Mouse (Mus musculus) pancreas, adult 10 weeks (tissue): Measurements from ENCODE around the gene Vpreb2. TPM values are rescaled to one million over a fixed set of nuclear protein-coding genes. Genes with fewer than 3 reads are reported as not detected.

Source experiments
- polyA plus RNA-seq: library from polyadenylated mRNA; stranded (reverse); fragments of 350-450 nt; fragmentation: Illumina TruSeq; extraction: RNeasy Lipid Tissue Mini Kit (QIAGEN cat#74804); gene quantifications from one replicate; pipeline ENCODE4 v1.2.3, GENCODE M21; 2015; ENCODE audit warnings: low read depth, low replicate concordance; ENCODE audit not compliant: insufficient read depth

The Vpreb2 gene
- polyA plus RNA-seq: not detected

DNA sequence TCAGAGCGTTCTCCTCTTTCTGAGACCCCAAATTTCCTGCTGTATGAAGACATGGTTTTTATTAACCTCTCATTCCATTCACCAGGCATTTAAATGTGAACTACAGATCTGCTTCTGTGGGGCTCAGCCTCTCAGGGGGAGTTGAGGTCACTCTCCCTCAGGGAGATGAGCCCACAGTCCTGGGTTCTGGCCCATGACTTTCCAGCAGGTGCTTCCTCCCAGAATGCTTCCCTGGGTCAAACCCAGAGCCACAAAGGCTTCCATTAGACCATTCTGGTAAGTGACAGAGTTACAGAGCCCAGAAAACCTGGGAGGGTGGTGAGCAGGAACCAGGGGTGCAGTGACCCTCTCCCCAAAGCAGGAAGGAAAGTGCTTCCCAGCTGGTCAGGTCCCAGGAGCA is at the start of gene Vpreb2:
TSS of gene Vpreb2 (plus strand) at position 301 of the 400 bp plus-strand sequence.

Other genes starting within 250 kb of the Vpreb2 start
- gene Med15, start 247.5 kb upstream of the Vpreb2 start, polyA plus RNA-seq: 16.9 TPM
- 11.5 TPM for gene Klhl22, start 220.8 kb upstream of the Vpreb2 start, polyA plus RNA-seq
- 5.3 TPM for gene Scarf2, start 183.1 kb upstream of the Vpreb2 start, polyA plus RNA-seq
- 4.5 TPM for gene B830017H08Rik, start 147.3 kb upstream of the Vpreb2 start, polyA plus RNA-seq
- gene Car15, start 142.1 kb upstream of the Vpreb2 start, polyA plus RNA-seq: 17.0 TPM
- 0.96 TPM for gene Gm20518, start 88.8 kb upstream of the Vpreb2 start, polyA plus RNA-seq
- gene Tssk1, start 86.2 kb upstream of the Vpreb2 start, polyA plus RNA-seq: not detected
- gene Dgcr2, start 81.9 kb upstream of the Vpreb2 start, polyA plus RNA-seq: 14.2 TPM
- gene Tssk2, start 81.8 kb upstream of the Vpreb2 start, polyA plus RNA-seq: not detected
- 8.3 TPM for gene Ess2, start 69.1 kb upstream of the Vpreb2 start, polyA plus RNA-seq
- not detected for gene Gsc2, start 65.4 kb upstream of the Vpreb2 start, polyA plus RNA-seq
- 21.8 TPM for gene Slc25a1, start 52.2 kb upstream of the Vpreb2 start, polyA plus RNA-seq
- 22.8 TPM for gene Dgcr6, start 72.4 kb downstream of the Vpreb2 start, polyA plus RNA-seq
- gene Prodh, start 109.8 kb downstream of the Vpreb2 start, polyA plus RNA-seq: 19.4 TPM
- 0.85 TPM for gene Rtn4r, start 147.2 kb downstream of the Vpreb2 start, polyA plus RNA-seq
- not detected for gene Ccdc188, start 237.5 kb downstream of the Vpreb2 start, polyA plus RNA-seq